Mouse (Mus musculus) heart, postnatal 0 days (tissue): ENCODE measurements around the gene Dpagt1.

Experiments
- CTCF ChIP-seq: IDR thresholded peaks from 2 replicates; pipeline ENCODE4 v1.5.1; 2016; ENCODE audit warnings: antibody characterized with exemption, control low read depth, low read depth
- EP300 ChIP-seq: IDR thresholded peaks from 2 replicates; pipeline ENCODE4 v1.6.1; 2016; ENCODE audit warnings: antibody characterized with exemption, low read depth

DNA sequence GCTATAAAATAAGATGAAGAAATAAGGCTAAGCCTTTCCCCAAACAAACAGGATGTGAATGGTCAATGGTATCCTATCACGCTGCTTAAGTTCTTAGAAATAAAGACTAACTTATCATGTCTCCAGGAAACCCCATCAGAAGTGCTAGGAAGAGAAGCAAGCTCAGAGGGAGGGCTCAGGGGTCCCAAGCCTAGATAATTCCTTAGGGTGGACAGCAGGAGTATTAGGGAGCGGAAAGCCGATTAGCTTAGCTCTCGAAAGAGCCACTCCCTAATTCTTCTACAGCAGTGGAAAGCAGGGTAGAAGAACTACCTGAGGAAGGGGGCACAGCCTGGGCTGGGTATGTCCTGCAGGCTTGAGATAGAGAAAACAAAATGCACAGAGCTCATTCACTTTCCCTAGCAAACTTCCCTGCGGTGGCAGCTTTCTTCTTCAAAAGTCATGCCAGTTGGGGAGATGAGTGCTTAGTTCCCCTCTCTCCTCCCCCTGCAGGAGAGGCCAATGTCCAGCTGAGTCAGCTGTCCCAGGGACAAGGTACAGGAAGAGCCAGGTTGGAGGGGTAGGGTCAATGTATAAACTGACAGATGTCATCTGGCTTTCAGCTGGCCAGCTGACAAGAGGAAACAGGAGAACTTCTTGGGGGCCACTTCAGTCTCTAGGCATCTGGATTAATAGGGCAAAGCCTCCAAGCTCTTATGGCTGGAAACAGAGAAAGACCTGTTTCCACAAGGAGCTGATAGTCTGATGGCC lies 7.6 kb upstream of the Dpagt1 start:
- no peak for TF ChIP-seq CTCF
- no peak for TF ChIP-seq EP300
